Mouse (Mus musculus): ENCODE results near the gene Mars.
"Not testable (repeated sequence)": the region's sequence is repeated elsewhere in the genome, so short reads cannot be mapped to it uniquely, and the experiment has no call there.

Mars gene

DNA sequence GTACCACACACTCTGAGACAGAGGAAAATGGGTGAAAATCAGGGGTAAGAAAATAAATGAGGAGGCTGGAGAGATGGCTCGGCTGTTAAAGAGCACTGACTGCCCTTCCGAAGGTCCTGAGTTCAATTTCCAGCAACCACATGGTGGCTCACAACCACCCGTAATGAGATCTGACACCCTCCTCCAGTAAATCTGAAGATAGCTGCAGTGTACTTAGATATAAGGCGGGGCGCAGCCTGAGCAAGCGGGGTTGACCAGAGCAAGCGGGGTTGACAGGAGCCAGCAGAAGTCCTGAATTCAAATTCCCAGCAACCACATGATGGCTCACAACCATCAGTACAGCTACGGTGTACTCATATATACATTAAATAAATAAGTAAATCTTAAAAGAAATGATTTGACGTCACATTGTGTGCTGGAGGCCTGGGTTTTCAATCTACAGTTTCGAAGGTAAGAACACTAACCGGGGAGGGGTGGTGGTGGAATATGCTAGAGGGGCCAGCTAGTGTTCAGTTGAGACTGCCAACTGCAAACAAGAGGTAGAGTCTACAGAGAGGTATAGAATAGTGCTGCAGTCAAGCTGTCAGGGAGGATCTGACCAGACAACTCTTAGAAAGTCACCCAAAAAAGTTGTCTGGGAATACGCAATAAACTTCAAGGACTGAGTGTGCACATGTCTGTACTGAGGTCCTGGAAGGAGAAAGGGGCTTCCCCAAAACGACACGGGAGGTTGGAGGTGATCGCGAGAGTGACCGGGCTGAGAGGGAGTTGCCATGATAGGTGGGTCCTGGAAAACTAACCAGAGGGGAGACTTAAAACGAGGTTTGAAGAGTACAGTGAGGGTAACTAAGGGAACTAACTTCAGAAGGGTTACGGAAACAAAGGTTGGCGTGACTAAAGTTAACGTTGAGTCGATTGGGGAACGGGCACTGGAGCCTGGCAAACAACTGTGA is 787 bp downstream of the Mars start:
- DNase-seq (ENCODE audit: low spot score in 2 of 2) = no peak

- not testable (repeated sequence) for DNase-seq (ENCODE audit: low spot score in 2 of 2)
Observed at GRCm38 (mm10) chr10:127309167-127309566, 2.4 kb downstream of the Mars start.

GRCm38 (mm10) chr10:127303136-127303535 is 8.4 kb downstream of the Mars start:
- DNase-seq (ENCODE audit: low spot score in 2 of 2) = no peak

DNA sequence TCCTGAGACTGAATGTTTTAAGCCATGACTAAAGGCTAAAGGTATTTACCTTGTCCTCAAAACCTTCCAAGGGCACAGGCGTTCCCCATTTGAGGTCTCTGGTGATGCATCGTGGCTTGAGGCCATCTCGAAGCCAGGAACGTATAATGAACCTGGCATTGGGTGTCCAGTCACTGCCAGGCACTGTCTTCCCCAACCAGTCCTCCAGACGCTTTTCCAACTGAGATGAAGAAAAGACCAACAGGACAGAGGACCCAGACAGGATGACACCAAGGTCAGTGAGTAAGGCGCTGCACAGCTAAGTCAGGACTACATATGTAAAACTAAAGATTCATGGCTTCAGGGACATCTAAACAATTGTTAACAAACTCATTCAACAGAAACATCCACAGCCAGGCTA is 11.2 kb downstream of the Mars start:
- DNase-seq (ENCODE audit: low spot score in 2 of 2) = no peak

- DNase-seq (ENCODE audit: low spot score in 2 of 2) = no peak
Observed at GRCm38 (mm10) chr10:127297015-127297871, 14.3 kb downstream of the Mars start.

- no peak for DNase-seq (ENCODE audit: low spot score in 2 of 2)
Observed at GRCm38 (mm10) chr10:127295986-127296794, 15.4 kb downstream of the Mars start.

GRCm38 (mm10) chr10:127294895-127295510 is 16.6 kb downstream of the Mars start:
- DNase-seq (ENCODE audit: low spot score in 2 of 2) = no peak

DNA sequence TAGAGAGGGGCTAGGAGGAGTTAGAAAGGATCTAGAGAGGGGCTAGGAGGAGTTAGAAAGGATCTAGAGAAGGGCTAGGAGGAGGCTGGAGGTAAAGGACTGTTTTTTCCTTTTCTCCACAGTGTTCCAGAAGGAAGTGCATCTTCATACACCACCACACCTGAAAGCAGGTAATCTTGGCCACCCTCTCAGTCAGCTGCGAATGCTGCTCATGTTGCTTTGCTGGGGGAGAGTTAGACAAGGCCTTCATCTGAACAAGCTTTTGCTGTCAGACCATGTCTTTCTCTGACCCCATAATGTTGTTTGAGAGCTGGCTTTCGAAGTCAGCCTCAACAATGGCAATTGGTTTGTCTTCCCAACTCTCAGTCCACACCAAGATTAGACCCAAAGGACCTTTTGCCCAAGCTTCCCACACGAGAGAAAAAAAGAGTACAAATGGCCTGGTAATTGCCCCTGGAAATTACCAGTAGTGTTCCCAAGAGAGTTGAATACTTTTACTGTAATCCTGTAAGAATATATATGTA is 17.9 kb downstream of the Mars start:
- DNase-seq (ENCODE audit: low spot score in 2 of 2) = no peak

DNA sequence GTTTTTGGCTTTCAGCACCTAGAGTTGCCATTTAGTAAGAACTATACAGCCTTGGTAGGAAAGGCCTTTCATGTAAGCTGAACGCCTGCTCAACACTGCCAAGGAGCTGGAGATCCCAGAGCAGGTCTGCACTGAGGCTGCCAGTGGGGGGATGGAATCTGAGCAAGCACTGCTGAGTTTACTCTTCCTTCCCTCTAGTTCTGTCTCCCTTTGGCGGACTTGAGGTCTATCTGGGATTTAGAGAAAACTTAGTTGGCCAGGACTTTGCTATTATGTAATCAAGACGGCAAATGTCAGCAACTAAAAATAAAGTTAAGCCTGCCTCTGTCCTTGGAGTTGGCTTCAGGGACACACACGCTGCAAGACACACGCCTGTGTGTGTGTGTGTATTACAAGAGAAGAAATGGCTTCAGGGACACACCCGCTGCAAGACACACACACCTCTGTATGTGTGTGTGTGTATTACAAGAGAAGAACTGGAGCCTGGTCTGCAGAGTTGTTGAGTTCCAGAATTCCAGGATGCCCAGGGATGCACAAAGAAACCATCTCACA is 18.5 kb downstream of the Mars start:
- no peak for DNase-seq (ENCODE audit: low spot score in 2 of 2)

DNA sequence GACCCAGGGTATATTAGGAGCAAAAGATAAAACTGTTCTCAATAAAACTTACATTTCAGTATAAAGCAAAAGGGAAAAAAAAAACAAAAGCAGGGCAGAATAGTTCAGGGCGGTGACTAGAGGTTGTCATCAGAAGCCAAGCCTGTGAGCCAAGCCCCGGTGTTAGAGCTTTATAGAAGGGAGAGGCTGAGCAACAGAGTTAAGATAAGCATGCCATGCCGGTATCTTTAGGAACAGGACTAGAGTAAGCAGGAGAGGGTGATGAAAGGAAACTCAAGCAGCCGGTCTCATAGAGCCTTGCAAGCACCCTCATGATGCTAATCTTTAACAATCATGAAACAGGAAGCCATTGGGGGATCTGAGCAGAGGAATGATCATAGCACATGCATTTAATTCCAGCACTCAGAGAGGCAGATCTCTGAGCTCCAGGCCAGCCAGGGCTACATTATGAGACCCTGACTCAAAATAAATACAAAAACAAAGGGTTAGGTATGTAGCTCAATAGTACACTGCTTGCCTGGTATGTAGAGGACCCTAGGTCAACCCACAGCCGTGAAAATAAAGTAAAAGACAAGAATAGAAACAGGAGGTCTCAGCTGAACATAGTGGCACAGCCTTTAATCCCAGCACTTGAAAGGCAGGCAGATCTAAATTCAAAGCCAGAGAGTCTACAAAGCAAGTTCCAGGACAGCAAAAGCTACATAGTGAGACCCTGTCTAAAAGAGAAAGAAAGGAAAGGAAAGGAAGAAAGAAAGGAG is 19.5 kb downstream of the Mars start:
- no peak for DNase-seq (ENCODE audit: low spot score in 2 of 2)

DNA sequence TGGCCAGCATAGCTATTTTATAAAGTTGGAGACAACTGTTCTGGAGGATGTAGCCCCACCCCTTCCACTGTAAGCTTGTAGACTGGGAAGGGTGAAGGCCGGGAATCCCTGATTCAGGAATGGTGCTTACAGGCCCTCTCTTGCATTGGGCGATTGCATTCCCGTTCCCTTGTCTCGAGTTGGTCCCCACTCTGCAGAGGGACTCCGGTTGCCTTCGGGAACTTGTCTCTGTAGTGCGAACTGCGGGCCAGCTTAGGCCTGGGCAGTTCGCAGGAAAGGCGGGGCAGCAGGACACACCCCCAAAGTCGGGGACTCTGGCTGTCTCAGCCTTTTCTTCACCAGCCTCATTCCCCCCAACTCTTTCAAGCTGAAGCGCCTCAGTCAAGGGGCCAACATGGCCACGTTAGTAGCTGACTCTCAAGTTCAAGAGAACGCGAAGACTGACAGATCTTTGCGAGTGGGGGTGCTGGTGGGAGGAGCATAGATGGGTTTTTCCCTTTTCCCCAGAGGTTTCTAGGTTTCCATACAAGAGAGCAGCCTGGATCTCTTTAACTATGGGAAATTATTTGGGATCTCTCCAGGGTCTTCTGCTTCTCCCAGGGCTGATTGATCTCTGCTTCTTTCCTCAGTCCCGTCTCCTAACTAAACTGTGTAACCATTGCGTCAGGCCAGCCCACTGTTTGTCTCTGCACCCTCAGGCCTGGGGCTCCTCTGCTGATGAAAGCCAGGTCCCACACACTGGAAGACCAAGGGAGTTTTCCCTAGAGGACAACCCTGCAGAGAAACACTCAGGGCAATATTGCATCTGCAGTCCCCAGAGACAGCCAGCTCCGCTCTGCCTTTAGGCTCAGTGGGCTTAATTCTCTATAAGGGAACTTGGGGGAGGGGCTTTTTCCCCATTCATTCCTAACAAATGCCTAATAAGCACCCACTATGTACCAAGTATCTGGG is 20.4 kb downstream of the Mars start:
- DNase-seq (ENCODE audit: low spot score in 2 of 2) = no peak

- DNase-seq (ENCODE audit: low spot score in 2 of 2) = peak; percentile 100
Observed at GRCm38 (mm10) chr10:127290307-127290929, 21.2 kb downstream of the Mars start.

- DNase-seq (ENCODE audit: low spot score in 2 of 2) = peak; percentile 35 to 54
Observed at GRCm38 (mm10) chr10:127289573-127290191, 21.9 kb downstream of the Mars start.

- peak; percentile 76 to 84 for DNase-seq (ENCODE audit: low spot score in 2 of 2)
Observed at GRCm38 (mm10) chr10:127288800-127289572, 22.6 kb downstream of the Mars start, which contains the start of gene Mbd6. TSS of gene Mbd6 (minus strand) at chr10:127289018.

DNA sequence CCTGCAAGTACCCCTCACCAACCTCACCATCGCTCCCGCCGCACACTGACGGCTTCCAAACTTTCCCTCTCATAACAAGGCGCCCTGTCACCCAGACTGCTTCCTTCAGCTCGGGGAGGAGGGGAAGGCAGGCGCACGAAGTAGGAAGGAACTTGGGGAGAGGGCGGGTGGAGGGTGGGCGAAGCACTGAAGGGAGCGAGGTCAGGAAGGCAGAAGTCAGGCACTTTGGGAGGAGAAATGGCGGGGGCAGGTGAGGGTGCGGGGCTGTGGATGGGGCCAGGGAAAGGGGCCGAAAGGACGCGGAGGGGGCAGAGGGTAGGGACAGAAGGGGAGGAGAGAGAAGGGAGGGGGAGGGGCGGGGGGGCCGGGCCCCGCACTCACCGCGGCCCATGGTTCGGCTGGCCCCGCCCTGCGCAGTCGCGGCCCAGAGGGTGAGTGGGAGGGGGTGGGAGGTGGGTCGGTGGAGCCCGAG is 23.2 kb downstream of the Mars start:
- DNase-seq (ENCODE audit: low spot score in 2 of 2) = peak; percentile 26 to 40

- DNase-seq (ENCODE audit: low spot score in 2 of 2) = no peak
Observed at GRCm38 (mm10) chr10:127287936-127288293, 23.7 kb downstream of the Mars start.
